Mouse (Mus musculus) ES-E14 (cell line): ENCODE data around the gene Plekhm2.

Source experiments
- HCFC1 ChIP-seq: IDR thresholded peaks from 2 replicates; pipeline ENCODE4 v1.6.1; 2012; ENCODE audit warnings: low read length, inconsistent platforms, borderline replicate concordance; ENCODE audit not compliant: insufficient read depth
- MAFK ChIP-seq: IDR thresholded peaks from 2 replicates; pipeline ENCODE4 v1.6.1; 2014; ENCODE audit warnings: mild to moderate bottlenecking, low read depth, low read length, inconsistent platforms; ENCODE audit not compliant: insufficient read depth

DNA sequence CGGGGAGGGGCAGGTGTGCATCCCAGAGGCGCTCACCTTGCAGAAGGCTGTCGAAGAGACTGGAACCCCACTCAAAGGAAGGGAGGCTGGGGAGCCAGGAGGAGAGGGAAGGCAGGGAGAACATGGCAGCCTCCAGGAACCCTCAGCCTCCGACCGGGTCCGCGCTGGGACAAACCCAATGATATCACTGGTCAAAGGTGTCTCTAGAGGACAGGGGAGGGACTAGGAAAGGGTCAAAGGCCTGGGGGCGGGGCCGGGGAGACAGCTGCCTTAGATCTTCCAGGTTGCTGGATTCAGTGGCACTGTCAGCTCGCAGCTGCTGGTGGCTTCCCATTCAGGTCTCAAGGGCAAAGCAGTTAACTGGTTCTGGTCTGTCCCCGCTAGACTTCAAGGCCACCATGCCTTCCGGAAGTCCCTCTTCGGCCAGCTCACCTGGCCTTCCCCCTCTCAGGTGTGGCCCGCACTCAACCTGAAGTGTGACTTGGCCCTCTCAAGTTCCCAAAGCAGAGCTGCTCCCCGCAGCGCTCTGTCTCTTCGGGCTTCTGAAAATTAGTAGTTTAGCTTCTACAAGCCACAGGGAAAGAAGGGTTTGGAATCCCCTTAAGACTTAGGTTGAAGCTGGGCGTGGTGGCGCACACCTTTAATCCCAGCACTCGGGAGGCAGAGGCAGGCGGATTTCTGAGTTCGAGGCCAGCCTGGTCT lies 46.7 kb downstream of the Plekhm2 start:
- TF ChIP-seq MAFK (no peak), HCFC1 (no peak)
